Mouse (Mus musculus) small intestine, adult 2 months (tissue): Measurements from ENCODE around the gene Sipa1l2. TPM values are rescaled to one million over a fixed set of nuclear protein-coding genes. Genes with fewer than 3 reads are reported as not detected.
A peak's percentile ranks its signal among the peaks of the same experiment; 100 is the strongest.

ENCODE experiments used
- H3K27ac ChIP-seq: fragments of 200-500 bp; 2 replicates; pipeline ENCODE4 v1.5.1; 2012; ENCODE audit warnings: low read depth, low read length, control low read depth, inconsistent platforms; ENCODE audit not compliant: insufficient read depth
- H3K27me3 ChIP-seq: fragments of 200-500 bp; 2 replicates; pipeline ENCODE4 v1.6.1; 2012; ENCODE audit warnings: mild to moderate bottlenecking, moderate library complexity, low read length, inconsistent platforms; ENCODE audit not compliant: control insufficient read depth, insufficient read depth
- H3K36me3 ChIP-seq: fragments of 200-500 bp; 2 replicates; pipeline ENCODE4 v1.6.1; 2012; ENCODE audit warnings: mild to moderate bottlenecking, low read length, control low read depth, inconsistent platforms; ENCODE audit not compliant: control insufficient read depth, insufficient read depth
- H3K4me1 ChIP-seq: fragments of 200-500 bp; 2 replicates; pipeline ENCODE4 v1.6.1; 2012; ENCODE audit warnings: low read length, inconsistent platforms, mixed read lengths; ENCODE audit not compliant: control insufficient read depth, insufficient read depth, insufficient read length
- H3K4me3 ChIP-seq: fragments of 200-500 bp; 2 replicates; pipeline ENCODE4 v1.5.1; 2012; ENCODE audit warnings: low read depth, mild to moderate bottlenecking, control low read depth, inconsistent platforms, low read length, moderate library complexity
- CTCF ChIP-seq: fragments of 200-500 bp; IDR thresholded peaks from 2 replicates; pipeline ENCODE4 v1.5.1; 2012; ENCODE audit warnings: low read depth, mild to moderate bottlenecking, control low read depth, inconsistent platforms, low read length, moderate library complexity, mixed read lengths; ENCODE audit not compliant: insufficient replicate concordance, insufficient read length; ENCODE audit errors: extremely low read depth
- POLR2A ChIP-seq: fragments of 200-500 bp; IDR thresholded peaks from 2 replicates; pipeline ENCODE4 v1.6.1; 2012; ENCODE audit warnings: low read depth, mild to moderate bottlenecking, control low read depth, inconsistent platforms, low read length, moderate library complexity
- WGBS: fragments of 180-500 bp; shearing (Covaris S2); methylation state at CpG from one replicate; pipeline ENCODE4 v1.1.7; 2018; 5-methylcytosine and 5-hydroxymethylcytosine counted together
- polyA plus RNA-seq: library from polyadenylated mRNA; depleted of rRNA; stranded (reverse); fragments of >200 nt; gene quantifications from 2 replicates; pipeline ENCODE4 v1.2.3, GENCODE M21; 2012

The Sipa1l2 gene
- polyA plus RNA-seq, 1 experiment: 9.7 TPM

DNA sequence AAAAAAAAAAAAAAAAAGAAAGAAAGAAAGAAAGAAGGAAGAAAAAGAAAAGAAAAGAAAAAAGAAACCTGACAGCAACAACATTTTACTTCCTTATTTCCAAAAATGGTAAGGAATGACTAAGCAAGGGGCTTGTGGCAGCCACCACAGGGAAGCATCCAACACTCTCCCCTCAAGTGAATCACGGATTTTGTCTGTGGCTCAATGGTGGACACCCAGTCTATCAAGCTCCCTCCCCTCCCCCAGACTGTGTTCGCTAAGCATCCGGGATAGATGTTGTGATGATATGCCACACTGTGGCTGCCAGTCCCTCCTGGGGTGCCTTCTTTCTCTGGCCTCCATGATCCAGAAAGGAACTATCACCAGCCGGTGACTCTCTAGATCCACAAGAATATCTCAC, 6.5 kb upstream of the Sipa1l2 start:
- no peak overlapping the region for H3K27ac ChIP-seq
- WGBS: 83% methylated on average over 4 of the region's 4 CpGs
- H3K4me1 ChIP-seq: peaks cover 3% of the 10 kb centered on the region; the same call in 1 of the 2 replicates
- H3K4me3 ChIP-seq: no peak overlapping the region
- H3K36me3 ChIP-seq: no peaks in the 10 kb centered on the region
- TF ChIP-seq CTCF (no peak), POLR2A (no peak)
- H3K27me3 ChIP-seq: no peaks in the 10 kb centered on the region

DNA sequence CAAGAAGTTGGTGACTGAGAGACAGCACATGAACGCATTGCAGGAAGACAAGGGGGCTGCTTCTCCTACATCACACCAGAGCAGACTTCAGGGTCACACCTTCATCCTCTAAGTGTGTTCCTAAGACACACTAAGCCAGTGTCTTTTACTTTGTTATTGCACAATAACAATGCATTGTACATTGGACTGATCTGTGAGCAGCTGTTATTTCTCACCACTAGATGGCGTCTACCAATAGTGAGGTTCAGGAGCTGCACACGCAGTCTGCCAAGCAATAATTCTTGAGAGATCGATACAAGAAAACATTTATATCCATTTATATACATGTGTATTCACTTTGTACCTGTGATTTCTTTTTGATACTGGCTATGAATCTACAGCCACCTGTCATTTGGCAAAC, 4.7 kb upstream of the Sipa1l2 start:
- Histone ChIP-seq H3K4me3 (no peak overlapping the region), H3K4me1 (peaks cover 7% of the 10 kb centered on the region; the same call in 1 of the 2 replicates), H3K27me3 (no peaks in the 10 kb centered on the region), H3K36me3 (no peaks in the 10 kb centered on the region), H3K27ac (no peak overlapping the region)
- WGBS: 22% methylated on average over 4 of the region's 4 CpGs
- TF ChIP-seq CTCF (no peak; the same call in 1 of the 2 replicates), POLR2A (no peak)

DNA sequence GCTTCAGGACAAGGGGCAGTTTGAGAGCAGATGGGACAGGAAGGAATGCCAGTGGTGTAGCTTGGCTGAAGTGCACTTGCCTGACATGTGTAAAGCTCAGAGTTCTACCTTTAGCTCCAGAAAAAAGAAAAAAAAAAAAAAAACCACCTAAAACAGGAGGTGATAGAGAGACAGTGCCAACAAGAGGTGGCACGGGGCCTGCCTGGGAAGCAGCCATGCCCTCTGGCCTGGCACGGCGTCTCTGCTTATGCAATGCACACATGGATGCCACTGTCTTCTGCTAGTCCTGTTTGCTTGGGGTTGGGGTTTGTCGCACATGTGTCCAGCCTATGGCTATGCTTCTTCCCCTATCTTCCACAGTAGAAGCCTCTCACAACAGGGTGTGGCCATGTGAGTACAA, 2.6 kb upstream of the Sipa1l2 start:
- WGBS: 94% methylated on average over 4 of the region's 4 CpGs
- Histone ChIP-seq H3K27ac (no peak overlapping the region), H3K27me3 (no peaks in the 10 kb centered on the region), H3K4me1 (peaks cover 8% of the 10 kb centered on the region; the same call in 1 of the 2 replicates), H3K36me3 (no peaks in the 10 kb centered on the region), H3K4me3 (no peak overlapping the region)
- TF ChIP-seq CTCF: no peak
- TF ChIP-seq POLR2A: no peak

DNA sequence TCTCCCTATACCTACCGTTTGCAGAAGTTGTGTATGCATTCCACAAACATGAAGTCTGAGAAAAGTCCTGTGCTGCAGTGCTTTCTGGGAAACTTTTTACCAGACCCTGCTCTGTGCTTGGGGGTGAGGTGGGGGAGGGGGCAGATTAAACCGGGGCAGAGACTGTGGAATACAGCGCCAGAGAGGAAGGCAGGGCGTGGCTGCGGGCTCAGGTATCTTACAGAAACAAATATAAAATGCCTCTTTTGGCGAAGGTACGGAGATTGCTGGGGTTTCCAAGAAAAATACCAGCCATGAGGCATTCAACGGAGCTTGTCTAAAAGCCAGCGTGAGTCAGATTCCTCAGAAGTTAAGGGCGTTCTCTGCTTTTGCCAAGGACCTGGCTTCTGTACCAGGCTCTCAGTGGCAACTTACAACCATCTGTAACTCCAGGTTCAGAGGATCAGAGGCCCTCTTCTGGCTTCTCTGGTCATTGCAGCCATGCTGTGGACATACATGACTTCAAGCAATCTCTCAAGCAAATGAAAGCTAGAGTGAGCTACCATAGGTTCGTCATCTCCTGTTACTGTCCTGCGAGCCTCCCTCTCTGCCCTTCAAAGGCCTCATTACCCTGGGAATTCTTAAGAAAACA, 1.3 kb upstream of the Sipa1l2 start:
- 0 out of 2 replicates have a peak overlapping the region, but pooled peaks have one; percentile 5 for H3K4me3 ChIP-seq
- H3K27ac ChIP-seq: peak overlapping the region; percentile 48

DNA sequence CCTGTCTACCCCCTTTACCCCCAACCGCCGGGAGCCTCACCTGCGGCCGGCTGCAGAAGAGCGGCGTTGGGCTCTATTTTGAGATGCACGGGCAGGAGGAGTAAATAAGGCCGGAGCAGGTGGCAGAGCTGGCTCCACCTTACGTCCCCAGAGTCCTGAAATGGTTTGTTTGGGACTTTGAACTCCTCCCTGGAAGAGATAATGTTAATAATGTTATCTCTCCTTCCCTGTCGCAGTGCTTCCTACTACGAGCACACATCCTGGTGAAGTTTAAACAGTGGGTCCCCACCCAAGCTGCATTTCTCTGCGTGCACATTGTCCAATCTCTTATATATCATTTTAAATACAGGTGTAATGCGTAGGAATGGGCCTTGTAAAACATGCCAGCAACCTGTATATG, 781 bp upstream of the Sipa1l2 start:
- no peaks in the 10 kb centered on the region for H3K27me3 ChIP-seq
- H3K4me1 ChIP-seq: peaks cover 8% of the 10 kb centered on the region; the same call in 1 of the 2 replicates
- H3K36me3 ChIP-seq: no peaks in the 10 kb centered on the region
- H3K4me3 ChIP-seq: peak overlapping the region; percentile 83
- WGBS: 4% methylated on average over 13 of the region's 13 CpGs
- H3K27ac ChIP-seq: peak overlapping the region; percentile 89
- TF ChIP-seq CTCF (no peak), POLR2A (no peak)

More for the DNA sequence above, 1.3 kb upstream of the Sipa1l2 start:
- H3K36me3 ChIP-seq: no peaks in the 10 kb centered on the region
- no peaks in the 10 kb centered on the region for H3K27me3 ChIP-seq
- H3K4me1 ChIP-seq: peaks cover 8% of the 10 kb centered on the region; the same call in 1 of the 2 replicates
- no peak for TF ChIP-seq POLR2A
- peak; percentile 41; the same call in 1 of the 2 replicates for TF ChIP-seq CTCF
- WGBS: 35% methylated on average over 12 of the region's 12 CpGs

DNA sequence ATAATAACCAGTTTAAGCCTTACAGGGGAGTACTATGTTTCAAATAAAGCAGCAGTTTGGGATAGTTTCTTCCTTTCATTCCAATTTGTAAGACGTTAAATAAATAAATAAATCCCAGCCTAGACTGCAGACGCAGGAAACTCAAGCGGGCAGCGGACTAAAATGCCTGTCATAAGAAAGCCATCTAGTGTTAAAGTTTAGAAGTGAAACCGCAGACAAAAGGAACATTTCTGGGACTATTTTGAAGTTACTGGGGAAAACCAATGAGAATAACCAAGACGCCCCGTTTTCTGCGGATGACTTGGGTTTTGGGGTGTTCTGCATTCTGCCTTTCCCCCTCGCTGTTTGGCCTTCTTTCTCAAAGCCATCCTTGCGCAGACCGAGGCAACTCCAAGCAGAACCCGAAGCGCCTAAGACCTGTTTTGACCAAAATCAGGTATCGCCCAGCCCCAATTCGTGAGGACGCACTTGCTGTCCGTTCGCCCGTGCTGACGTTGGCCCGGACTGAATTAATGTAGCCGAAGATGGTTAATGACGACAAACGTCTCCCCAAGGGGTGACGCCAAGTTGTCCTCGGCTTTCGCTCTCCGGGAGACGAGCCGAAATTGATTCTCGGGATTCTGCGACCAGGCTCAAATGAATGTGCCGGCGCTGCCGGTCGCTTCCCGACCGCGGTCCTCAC, 616 bp downstream of the Sipa1l2 start:
- no peak for TF ChIP-seq POLR2A
- peak; percentile 39; the same call in 1 of the 2 replicates for TF ChIP-seq CTCF
- WGBS: under 1% methylated on average over 39 of the region's 39 CpGs
- H3K4me3 ChIP-seq: peak overlapping the region; percentile 75
- H3K27ac ChIP-seq: peak overlapping the region; percentile 57
- H3K27me3 ChIP-seq: no peaks in the 10 kb centered on the region
- no peaks in the 10 kb centered on the region for H3K36me3 ChIP-seq
- peaks cover 8% of the 10 kb centered on the region; the same call in 1 of the 2 replicates for H3K4me1 ChIP-seq

DNA sequence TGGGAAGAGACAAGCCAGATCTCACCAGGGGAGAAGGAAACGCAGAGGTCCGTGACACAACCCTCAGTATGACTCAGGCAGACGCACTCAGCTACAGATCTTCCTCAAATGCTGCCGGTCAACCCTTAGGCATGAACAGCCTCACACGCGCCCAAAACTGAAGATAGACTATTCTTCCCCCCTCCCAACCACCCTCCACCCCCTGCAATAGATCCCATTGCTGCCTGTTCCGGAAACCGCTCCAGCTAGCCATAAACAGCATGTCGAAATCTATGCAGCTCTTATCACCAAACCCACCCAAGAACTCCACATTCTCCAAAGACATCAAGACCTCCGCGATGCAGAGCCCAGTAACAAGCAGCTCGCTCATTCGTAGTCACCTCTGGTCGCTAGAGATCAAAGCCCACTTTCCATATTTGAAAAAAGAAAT, 1.2 kb downstream of the Sipa1l2 start:
- H3K27ac ChIP-seq: no peak overlapping the region
- WGBS: under 1% methylated on average over 14 of the region's 14 CpGs

More for the DNA sequence above, 1.2 kb downstream of the Sipa1l2 start:
- no peaks in the 10 kb centered on the region for H3K36me3 ChIP-seq
- no peaks in the 10 kb centered on the region for H3K27me3 ChIP-seq
- H3K4me3 ChIP-seq: peak overlapping the region; percentile 65
- no peak for TF ChIP-seq CTCF
- peaks cover 8% of the 10 kb centered on the region; the same call in 1 of the 2 replicates for H3K4me1 ChIP-seq
